Mouse (Mus musculus): ENCODE results near the gene Naa25.

Gene Naa25

DNA sequence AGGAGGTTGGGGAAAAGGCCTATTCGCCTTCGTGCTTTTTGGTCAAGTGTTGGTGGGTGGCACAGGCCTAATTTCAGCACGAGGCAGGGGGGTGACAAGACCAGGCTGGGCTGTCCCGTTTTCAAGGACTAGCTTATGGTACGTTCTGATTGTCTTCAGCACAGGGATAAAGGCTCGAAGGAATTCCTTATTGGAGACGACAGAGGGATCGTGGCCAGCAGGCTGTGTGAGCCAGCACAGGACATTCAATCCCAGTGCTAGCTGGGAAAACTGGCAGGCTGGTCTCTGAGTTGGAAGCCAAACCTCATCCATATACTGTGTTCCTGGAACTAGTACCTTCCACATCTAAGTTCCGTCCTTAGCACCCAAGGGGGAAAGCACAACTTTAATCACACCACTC is 55.2 kb downstream of the Naa25 start:
- no peak for DNase-seq (ENCODE audit: low spot score)

DNA sequence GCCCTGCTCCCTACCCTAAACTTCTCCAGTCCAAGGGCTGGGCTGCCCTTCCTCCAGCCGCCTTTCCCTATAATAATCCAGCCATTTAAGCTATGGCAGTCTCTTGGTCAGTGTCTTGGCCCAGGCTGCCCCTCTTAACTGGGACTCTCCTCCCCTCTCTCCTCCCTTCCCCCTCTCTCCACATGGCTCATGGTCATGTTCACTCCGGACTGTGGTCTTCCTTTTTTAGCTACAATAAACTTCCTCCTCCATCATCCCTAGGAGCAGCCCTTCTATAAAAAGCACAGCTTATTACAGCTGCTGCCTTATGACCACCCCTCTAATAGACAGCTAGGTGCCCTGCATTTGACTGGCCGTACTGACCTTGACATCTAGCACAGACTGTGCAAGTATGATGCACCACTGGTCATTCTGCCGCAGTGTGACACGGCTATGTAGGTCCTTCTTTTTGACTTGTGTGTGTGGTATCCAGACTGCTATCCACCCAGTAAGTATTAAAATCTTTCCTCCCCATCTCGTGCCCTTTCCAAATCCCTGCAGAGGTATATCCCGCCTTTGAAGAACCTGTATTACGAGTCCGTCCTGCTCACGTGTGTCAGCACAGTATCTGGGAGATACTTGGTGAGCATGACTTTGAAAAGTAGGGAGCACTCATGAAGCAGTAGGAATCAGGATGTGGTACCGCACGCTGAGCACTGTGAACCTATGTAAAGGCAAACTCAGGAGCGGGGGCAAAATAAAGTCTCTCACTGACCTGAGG is 56.2 kb downstream of the Naa25 start:
- no peak for DNase-seq (ENCODE audit: low spot score)

DNA sequence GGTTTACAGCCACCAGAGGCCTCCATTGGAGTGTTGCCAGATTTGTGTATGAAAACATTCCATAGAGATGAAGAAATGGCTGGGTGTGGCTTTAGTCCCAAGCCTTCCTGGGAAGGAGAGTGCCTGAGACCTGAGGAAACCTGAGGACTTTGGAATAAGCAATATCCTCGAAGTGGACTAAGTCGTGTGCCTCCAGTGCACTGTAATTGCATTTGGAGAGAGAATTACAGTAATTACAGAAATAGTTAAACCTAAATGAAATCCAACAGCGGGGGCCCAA is 56.7 kb downstream of the Naa25 start:
- DNase-seq (ENCODE audit: low spot score), result no peak

DNA sequence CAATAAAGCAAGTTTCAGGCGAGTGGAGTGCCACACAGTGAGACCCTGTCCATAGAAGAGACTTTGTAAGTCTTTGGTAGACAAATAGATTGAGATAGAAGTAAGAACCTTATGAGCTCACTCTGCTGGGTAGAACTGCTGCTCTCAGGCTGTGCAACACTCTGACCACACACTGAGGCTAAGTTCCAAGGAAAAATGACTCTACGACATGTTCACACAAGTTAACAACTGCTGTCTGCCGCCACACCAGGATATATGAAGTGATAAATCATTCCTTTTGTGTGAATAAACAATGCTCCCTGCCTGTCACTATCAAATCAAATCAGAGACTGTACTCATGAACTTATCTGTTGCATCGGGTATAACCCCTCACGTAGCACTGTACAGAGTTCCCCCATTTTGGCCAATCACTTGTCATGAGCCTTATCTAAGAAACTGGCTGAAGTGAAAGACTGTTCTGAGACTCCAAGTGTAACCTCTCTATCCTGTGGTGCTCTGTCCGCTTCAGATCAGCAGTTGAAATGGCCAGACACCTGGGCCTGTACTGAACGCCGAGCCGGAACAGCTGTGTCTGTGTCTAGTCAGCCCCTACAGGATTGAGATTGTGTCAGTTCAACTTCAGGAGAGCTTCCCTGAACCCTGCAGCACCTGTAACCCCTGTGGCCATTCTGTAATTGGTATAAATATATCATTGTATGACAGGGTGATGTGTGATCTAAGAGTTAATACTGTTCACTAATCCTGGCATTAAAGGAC is 58.0 kb downstream of the Naa25 start:
- no peak for DNase-seq (ENCODE audit: low spot score)

DNA sequence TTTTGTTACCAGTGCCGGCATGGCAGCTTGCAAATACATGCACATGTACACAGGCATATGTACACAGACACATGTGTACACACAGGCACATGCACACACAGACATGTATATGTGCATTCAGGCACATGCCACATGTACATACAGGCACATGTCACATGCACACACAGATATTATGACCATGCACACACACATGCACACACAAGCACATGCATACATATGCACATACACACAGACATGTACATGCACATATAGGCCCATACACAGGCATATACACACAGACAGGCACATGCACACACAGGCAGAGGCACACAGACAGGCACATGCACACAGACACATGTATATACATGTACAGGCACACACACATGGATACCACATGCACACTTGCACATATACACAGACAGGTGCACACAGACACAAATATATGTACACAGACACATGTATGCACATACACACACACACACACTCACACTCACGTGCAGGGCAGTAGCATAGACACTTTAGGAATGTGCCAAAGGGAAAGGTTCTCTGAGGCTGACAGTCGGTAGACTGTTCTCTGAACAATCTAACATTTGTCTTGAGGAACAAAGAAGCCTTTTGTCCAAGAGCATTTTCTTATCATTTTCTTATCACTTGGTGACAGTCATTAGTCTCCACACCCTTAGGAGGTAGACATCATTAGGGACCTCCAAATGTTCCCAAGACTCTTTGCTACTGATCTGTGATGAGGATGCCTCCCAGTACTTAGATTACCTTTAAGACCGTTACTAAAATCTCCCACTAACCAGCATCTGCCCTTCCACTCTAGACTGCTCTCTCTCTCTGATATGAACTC is 63.8 kb downstream of the Naa25 start:
- no peak for DNase-seq (ENCODE audit: low spot score)

DNA sequence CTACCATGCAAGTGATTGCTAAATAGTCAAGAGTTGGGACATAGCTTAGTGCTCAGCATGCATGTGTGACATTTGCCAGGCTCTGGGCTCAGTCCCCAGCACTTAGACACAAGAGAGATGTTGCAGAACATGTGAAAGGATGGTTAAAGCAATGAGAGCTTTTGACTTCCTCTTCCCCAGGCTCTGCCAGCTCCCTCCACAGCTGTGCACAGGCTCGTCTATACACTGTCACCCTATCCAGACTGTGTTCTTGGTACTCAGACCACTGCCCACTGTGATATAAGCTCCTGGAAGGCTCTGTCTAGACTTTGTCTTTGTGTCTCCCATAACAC is 64.4 kb downstream of the Naa25 start:
- DNase-seq (ENCODE audit: low spot score), result no peak

DNA sequence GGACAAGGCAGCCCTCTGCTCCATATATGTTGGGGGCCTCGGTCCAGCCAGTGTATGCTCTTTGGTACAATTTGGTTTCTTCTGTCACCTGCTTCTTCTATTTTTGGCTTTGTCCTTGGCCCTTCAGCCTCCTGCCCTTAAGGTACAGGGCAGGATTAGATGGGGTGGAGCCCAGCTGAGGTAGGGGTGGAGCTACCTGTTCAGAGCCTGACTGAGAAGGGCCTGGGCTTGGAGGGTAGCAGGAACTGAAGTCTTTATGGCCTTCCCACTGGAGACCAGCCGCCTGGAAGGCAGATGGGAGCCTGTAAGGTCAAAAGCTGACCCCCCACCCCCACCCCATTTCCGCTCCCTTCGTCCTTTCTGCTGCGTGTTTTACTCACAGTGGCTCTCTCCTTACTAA is 65.2 kb downstream of the Naa25 start:
- no peak for DNase-seq (ENCODE audit: low spot score)

DNA sequence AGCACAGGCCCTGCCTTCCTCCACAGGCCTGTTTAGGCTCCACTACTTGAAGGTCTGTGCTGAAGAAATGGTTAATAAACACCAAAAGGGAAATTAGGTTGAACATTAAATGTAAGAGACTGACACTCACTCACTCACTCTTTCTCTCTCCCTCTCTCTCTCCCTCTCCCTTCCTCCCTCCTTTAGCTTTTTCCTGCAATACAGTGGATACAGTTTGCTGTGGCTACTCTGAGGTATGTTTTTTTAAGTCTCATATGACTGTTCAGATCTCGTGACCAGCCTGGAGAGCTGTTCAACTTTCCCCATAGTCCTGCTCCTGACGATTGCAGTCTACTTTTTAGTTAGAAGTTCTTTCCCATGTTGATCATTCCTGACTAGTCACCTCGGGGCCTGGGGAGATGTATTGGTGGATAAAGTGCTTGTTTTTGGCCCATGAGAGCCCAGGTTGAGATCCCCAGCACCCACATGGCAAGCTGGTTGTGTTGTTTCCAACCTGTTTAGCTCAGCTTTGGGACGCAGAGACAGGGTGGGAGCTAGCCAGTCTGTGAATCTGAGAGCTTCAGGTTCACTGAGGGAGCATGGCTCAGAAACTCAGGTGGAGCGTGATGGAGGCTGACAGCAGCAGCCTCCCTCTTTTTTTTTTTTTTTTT is 66.0 kb downstream of the Naa25 start:
- DNase-seq (ENCODE audit: low spot score), result no peak

DNA sequence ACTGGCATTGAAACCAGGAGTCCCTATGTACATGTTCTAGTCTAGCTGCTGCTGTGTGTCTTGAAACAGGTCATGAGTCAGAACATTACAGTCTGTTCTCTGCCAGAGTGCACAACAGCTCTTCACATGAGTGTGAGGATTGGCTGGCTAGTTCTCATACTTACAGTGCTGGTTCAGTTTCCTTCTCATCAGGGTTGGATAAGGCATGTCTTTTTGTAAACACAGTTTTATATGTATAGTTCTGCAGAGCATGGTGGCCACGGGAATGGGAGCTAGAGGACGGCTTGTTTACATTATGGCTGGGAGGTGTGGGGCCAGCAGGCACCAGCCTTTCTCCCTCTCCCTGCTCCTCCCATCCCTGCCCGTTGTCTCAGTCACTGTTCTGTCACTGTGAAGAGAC is 71.8 kb downstream of the Naa25 start:
- DNase-seq (ENCODE audit: low spot score), result no peak

DNA sequence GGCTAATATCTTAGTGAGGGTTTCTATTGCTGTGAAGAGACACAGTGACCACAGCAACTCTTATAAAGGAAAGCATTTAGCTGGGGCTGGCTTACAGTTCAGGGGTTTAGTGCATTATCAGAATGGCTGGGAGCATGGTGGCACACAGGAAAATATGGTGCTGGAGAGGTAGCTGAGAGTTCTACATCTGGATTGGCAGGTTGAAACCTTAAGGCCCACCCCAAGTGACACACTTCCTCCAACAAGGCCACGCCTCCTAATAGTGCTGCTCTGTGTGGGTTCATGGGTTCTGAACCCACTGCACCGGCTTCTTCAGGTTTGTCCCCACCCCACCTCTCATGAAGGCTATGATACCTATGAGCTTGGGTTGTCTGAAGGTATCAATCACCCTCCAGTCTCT is 74.7 kb downstream of the Naa25 start:
- DNase-seq (ENCODE audit: low spot score), result no peak

DNA sequence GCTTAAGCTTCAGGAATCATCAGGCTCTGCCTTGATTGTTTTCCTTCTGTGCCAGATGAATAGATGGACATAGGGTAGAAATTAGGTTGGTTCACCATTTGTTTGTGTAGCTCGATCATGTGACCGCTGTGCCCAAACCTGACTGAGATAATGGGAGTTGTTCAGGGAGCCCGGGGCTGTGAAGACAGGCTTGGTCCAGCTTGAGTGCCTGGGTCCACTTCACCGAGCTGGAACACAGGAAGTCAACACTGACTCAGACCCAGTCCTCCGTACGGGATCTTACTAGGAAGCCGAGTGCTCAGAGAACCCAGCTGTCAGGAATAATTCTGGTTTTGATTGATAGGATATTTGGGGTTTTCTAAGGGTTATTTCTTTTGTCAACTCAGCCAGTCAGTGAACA is 76.9 kb downstream of the Naa25 start:
- no peak for DNase-seq (ENCODE audit: low spot score)

DNA sequence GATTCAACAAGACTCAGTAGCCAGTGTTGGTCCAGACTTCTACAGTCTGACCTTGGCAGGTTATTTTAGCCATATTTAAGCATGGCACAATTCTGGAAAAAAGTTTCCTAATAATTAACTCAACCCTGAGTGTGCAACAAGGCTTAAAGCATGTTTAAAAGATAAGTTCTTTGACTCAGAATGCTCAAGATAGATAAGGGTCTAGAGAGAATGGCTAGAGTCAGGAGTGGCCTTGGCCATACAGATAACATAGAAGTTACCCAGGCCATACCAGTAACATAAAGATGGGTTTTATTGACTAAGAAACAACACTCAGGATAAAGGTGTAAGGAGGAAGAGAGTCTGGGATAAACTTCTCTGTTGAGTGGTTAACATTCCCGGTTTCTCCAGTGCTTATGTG is 78.3 kb downstream of the Naa25 start:
- no peak for DNase-seq (ENCODE audit: low spot score)

DNA sequence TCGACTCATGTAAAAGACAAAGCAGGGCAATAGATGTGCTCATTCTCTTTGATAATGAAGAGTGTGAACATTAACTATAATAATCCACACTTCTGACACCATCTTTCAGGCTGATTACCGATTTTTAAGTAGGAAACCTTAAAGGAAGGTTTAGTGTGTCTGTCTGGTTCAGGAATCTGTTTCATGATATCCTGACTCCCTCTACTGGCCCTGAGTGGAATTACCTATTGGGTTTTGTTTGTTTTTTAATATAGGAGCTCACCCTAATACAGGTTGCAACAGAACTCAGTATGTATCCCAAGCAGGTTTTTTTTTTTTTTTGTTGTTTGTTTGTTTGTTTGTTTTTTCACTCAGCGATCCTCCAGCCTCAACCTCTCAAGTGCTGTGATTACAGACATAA is 79.9 kb downstream of the Naa25 start:
- no peak for DNase-seq (ENCODE audit: low spot score)

DNA sequence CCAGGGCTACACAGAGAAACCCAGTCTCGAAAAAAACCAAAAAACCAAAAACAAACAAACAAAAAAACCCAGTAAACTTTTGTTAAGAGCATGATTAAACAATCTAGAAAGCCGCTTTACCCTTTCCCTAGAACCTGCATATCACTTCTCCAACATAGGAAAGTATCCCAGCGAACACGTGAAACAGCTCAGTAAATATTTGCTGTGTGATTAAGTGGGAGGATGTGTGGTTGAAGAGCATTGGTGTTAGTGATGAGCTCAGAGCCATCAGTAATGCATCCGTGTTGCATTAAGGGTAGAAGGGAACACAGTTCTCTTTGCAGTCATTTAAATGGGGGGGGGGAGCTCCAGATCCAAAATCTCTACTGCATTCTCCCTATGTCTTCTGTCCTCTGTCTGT is 87.1 kb downstream of the Naa25 start:
- DNase-seq (ENCODE audit: low spot score), result no peak

DNA sequence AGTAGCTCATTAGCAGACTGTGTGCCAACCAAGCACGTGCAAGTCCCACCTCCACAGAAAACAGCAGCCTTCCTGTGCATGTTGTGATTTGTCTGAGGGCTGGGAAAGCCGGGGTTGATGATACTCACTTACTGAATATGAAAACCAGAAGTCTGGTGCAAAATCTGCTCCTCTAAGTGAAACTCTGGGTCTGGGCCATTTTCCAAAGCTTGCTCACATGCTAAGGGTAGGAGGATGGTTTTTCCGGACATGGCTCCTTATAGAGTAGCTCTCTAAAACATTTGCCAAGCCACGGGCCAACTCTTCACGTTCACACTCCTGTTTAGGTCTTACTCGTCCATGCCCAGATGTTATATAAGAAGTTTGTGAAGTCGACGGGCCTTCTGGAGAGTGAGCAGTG is 95.6 kb downstream of the Naa25 start:
- DNase-seq (ENCODE audit: low spot score), result no peak
